Mouse (Mus musculus): ENCODE data around the gene Ube2d3. TPM values are rescaled to one million over a fixed set of nuclear protein-coding genes. Genes with fewer than 3 reads are reported as not detected.

Gene Ube2d3
- 100 to 1,000 TPM; 534 to 540 TPM for total RNA-seq (2023)

DNA sequence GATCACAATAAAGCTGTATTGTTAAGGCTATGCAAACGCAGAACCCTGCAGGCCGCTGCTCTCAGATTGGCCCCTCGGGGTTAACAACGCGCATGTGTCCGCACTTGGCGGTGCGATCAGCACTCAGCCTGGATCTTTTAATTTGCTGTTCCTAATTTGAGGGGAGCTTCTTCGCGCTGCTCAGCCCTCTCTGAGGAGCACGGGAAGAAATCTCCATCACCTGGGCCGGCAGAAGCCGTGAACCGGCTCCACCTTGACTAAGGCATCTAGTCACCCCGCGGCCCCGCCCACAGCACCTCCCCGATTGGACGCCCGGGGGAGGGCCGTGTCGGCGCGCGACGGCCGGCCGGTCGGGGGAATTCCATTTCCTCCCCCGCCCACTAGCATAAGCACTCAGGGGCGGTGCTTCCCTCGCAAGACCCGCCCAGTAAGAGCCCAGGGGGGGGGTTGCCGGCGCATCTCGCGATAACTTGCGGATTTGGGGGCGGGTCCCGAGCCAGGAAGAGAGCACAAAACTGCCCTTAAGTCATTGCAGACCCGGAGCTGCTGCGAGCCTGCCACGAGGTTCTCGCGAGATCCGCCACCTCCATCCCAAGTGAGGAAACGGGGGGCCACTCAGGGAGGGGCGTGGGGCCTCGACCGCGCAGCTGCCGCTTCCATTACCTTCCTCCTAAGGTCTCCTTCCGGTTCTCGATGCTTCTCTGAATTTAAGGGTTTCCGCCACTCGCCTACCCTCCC is at the start of gene Ube2d3:
Gene Ube2d3 (plus strand): TSS at position 392 of the 738 bp plus-strand sequence.

DNA sequence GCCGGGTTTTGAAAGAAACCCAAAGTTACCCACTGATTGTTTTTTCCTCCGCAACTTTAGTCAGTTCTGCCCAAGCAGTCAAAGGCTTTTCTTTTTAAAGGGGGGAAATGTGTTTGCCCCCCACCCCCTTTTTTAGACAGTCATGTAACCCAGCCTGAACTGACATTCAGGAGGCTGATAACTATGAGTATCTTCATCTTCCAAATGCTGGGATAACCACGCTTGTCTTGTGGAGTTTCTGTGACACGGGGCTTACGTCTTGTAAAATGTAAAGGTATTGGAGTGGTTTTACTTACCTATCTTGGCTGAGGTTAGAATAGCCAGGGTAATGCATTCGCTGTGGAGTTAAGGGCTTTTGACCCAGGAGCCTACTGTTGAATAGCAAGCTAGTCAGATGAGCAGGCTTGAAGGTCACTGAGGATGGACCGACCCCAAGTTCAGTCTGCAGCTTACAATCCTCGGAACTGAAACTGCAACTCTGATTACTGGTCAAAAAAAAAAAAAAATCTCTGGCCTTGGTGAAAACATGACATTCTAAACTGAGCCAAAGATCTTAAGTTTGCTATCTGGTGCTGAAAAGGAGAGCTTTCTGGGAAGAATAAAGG is 14.2 kb upstream of the Ube2d3 start, which contains the start of gene Cisd2:
Gene Cisd2 (minus strand): TSS at position 318 of the 605 bp plus-strand sequence.

DNA sequence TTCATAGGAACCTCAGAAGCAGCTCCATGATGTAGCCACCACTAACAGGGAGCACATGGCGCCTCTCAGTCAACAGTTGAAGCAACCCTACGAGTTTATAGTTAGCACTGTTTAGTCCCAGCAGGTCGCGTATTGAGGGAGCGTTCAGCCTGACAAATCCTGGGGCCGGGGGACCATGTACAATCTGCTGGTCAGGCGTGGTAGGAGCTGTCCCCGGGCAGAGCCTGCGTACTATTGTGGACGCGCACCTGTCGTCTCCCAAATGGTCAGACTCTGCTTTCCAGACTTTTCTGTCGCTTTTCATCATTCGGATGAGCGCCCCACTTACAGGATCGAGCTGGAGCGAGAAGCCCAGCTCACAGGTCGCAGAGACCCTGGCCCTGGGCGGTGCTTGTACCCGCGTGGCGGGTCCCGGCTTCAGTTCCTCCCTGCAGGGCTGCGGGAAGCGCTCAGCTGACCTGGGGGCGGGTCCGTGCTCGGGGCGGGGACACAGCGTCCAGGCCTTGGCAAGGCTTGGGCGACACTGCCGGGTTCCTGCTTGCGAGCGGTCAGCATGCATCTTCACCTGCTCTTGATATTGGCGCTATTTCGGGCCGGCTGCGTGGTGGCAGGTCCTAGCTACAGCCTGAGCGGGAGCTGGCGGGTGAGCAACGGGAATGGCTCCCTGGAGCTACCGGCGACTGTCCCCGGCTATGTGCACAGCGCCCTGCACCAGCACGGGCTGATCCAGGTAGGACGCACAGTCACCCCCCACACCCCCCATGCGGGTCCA is 47.4 kb downstream of the Ube2d3 start, which contains the start of gene Manba:
Gene Manba (plus strand): TSS at position 484 of the 772 bp plus-strand sequence.

Other genes starting within 250 kb of the Ube2d3 start
- gene Cenpe, start 225.6 kb upstream of the Ube2d3 start, total RNA-seq (2023): 1 to 10 TPM; 1.4 to 3.3 TPM
- gene Bdh2, start 156.9 kb upstream of the Ube2d3 start, total RNA-seq (2023): not detected
- gene Slc9b2, start 130.4 kb upstream of the Ube2d3 start, total RNA-seq (2023): 1 to 10 TPM; 1.5 to 2.4 TPM
- not detected for gene Slc9b1, start 90.1 kb upstream of the Ube2d3 start, total RNA-seq (2023)
- gene Cisd2, start 14.2 kb upstream of the Ube2d3 start, total RNA-seq (2023): 10 to 100 TPM; 49.0 to 51.0 TPM
- 10 to 100 TPM; 15.3 to 18.9 TPM for gene Manba, start 47.5 kb downstream of the Ube2d3 start, total RNA-seq (2023)